Mouse (Mus musculus): ENCODE data around the gene Spib. TPM values are rescaled to one million over a fixed set of nuclear protein-coding genes. Genes with fewer than 3 reads are reported as not detected.

The Spib gene
- polyA plus RNA-seq, 1 experiment, result 0.08 TPM

- H3K4me3 ChIP-seq (replicated peaks), result peak overlapping the region; percentile 84
- TF ChIP-seq GATA1 (IDR thresholded peaks at IDR 0.05; ENCODE audit: low read length) (no peak), TAL1 (IDR thresholded peaks at IDR 0.05; ENCODE audit: low read length) (no peak; the same call in 2 of the 3 replicates)
- H3K4me1 ChIP-seq (ENCODE audit: control insufficient read depth), result peaks cover 65% of the 10 kb centered on the region
- peaks cover 17% of the 10 kb centered on the region for H3K27me3 ChIP-seq (ENCODE audit: control insufficient read depth)
- peaks cover 34% of the 10 kb centered on the region for H3K36me3 ChIP-seq (ENCODE audit: control insufficient read depth)
- no peaks in the 10 kb centered on the region for H3K9me3 ChIP-seq (ENCODE audit: control insufficient read depth, low read length)
Observed at GRCm38 (mm10) chr7:44496771-44497109, 35.1 kb downstream of the Spib start.

GRCm38 (mm10) chr7:44495992-44496770 lies 35.7 kb downstream of the Spib start, which contains the start of the genes Emc10 and Fam71e1:
Gene Emc10, minus strand, starts transcription at chr7:44496529.
Gene Fam71e1, plus strand, starts transcription at chr7:44496581.
- Histone ChIP-seq H3K9me3 (ENCODE audit: control insufficient read depth, low read length) (no peaks in the 10 kb centered on the region), H3K4me1 (ENCODE audit: control insufficient read depth) (peaks cover 62% of the 10 kb centered on the region), H3K4me3 (replicated peaks) (peak within 1 kb of the TSS; percentile 84), H3K36me3 (ENCODE audit: control insufficient read depth) (peaks cover 40% of the 10 kb centered on the region), H3K27me3 (ENCODE audit: control insufficient read depth) (peaks cover 17% of the 10 kb centered on the region)
- TF ChIP-seq TAL1 (IDR thresholded peaks at IDR 0.05; ENCODE audit: low read length) (peak; percentile 66), GATA1 (IDR thresholded peaks at IDR 0.05; ENCODE audit: low read length) (no peak)

GRCm38 (mm10) chr7:44495086-44495485 lies 36.8 kb downstream of the Spib start:
- Histone ChIP-seq H3K36me3 (ENCODE audit: control insufficient read depth) (peaks cover 50% of the 10 kb centered on the region), H3K4me3 (replicated peaks) (peak overlapping the region; percentile 84)

GRCm38 (mm10) chr7:44494681-44495080 lies 37.2 kb downstream of the Spib start:
- peaks cover 6% of the 10 kb centered on the region for H3K27me3 ChIP-seq (ENCODE audit: control insufficient read depth)
- no peak for TF ChIP-seq GATA1 (IDR thresholded peaks at IDR 0.05; ENCODE audit: low read length)
- no peak for TF ChIP-seq TAL1 (IDR thresholded peaks at IDR 0.05; ENCODE audit: low read length)
- H3K36me3 ChIP-seq (ENCODE audit: control insufficient read depth), result peaks cover 55% of the 10 kb centered on the region
- peak overlapping the region; percentile 84 for H3K4me3 ChIP-seq (replicated peaks)
- peaks cover 62% of the 10 kb centered on the region for H3K4me1 ChIP-seq (ENCODE audit: control insufficient read depth)
- H3K9me3 ChIP-seq (ENCODE audit: control insufficient read depth, low read length), result no peaks in the 10 kb centered on the region

More at GRCm38 (mm10) chr7:44495086-44495485, 36.8 kb downstream of the Spib start:
- no peaks in the 10 kb centered on the region for H3K9me3 ChIP-seq (ENCODE audit: control insufficient read depth, low read length)
- peaks cover 10% of the 10 kb centered on the region for H3K27me3 ChIP-seq (ENCODE audit: control insufficient read depth)
- peaks cover 64% of the 10 kb centered on the region for H3K4me1 ChIP-seq (ENCODE audit: control insufficient read depth)
- no peak for TF ChIP-seq GATA1 (IDR thresholded peaks at IDR 0.05; ENCODE audit: low read length)
- no peak for TF ChIP-seq TAL1 (IDR thresholded peaks at IDR 0.05; ENCODE audit: low read length)

GRCm38 (mm10) chr7:44492166-44492826 lies 39.6 kb downstream of the Spib start:
- Histone ChIP-seq H3K4me1 (ENCODE audit: control insufficient read depth) (peaks cover 58% of the 10 kb centered on the region), H3K9me3 (ENCODE audit: control insufficient read depth, low read length) (no peaks in the 10 kb centered on the region), H3K27me3 (ENCODE audit: control insufficient read depth) (no peaks in the 10 kb centered on the region), H3K36me3 (ENCODE audit: control insufficient read depth) (peaks cover 73% of the 10 kb centered on the region), H3K4me3 (replicated peaks) (no peak overlapping the region)
- no peak for TF ChIP-seq TAL1 (IDR thresholded peaks at IDR 0.05; ENCODE audit: low read length)
- TF ChIP-seq GATA1 (IDR thresholded peaks at IDR 0.05; ENCODE audit: low read length), result no peak

GRCm38 (mm10) chr7:44491391-44491790 lies 40.5 kb downstream of the Spib start:
- Histone ChIP-seq H3K4me1 (ENCODE audit: control insufficient read depth) (peaks cover 56% of the 10 kb centered on the region), H3K36me3 (ENCODE audit: control insufficient read depth) (peaks cover 82% of the 10 kb centered on the region), H3K9me3 (ENCODE audit: control insufficient read depth, low read length) (no peaks in the 10 kb centered on the region), H3K27me3 (ENCODE audit: control insufficient read depth) (no peaks in the 10 kb centered on the region), H3K4me3 (replicated peaks) (no peak overlapping the region)
- no peak for TF ChIP-seq TAL1 (IDR thresholded peaks at IDR 0.05; ENCODE audit: low read length)
- no peak for TF ChIP-seq GATA1 (IDR thresholded peaks at IDR 0.05; ENCODE audit: low read length)

GRCm38 (mm10) chr7:44490281-44490680 lies 41.6 kb downstream of the Spib start:
- H3K4me3 ChIP-seq (replicated peaks), result no peak overlapping the region

GRCm38 (mm10) chr7:44488545-44488944 lies 43.3 kb downstream of the Spib start:
- H3K4me3 ChIP-seq (replicated peaks), result no peak overlapping the region
- no peaks in the 10 kb centered on the region for H3K27me3 ChIP-seq (ENCODE audit: control insufficient read depth)
- peaks cover 87% of the 10 kb centered on the region for H3K36me3 ChIP-seq (ENCODE audit: control insufficient read depth)
- TF ChIP-seq GATA1 (IDR thresholded peaks at IDR 0.05; ENCODE audit: low read length) (no peak), TAL1 (IDR thresholded peaks at IDR 0.05; ENCODE audit: low read length) (no peak)
- H3K9me3 ChIP-seq (ENCODE audit: control insufficient read depth, low read length), result peaks cover 6% of the 10 kb centered on the region
- H3K4me1 ChIP-seq (ENCODE audit: control insufficient read depth), result peaks cover 54% of the 10 kb centered on the region

More at GRCm38 (mm10) chr7:44490281-44490680, 41.6 kb downstream of the Spib start:
- TF ChIP-seq GATA1 (IDR thresholded peaks at IDR 0.05; ENCODE audit: low read length) (no peak), TAL1 (IDR thresholded peaks at IDR 0.05; ENCODE audit: low read length) (no peak)
- Histone ChIP-seq H3K9me3 (ENCODE audit: control insufficient read depth, low read length) (no peaks in the 10 kb centered on the region), H3K4me1 (ENCODE audit: control insufficient read depth) (peaks cover 53% of the 10 kb centered on the region), H3K36me3 (ENCODE audit: control insufficient read depth) (peaks cover 86% of the 10 kb centered on the region), H3K27me3 (ENCODE audit: control insufficient read depth) (no peaks in the 10 kb centered on the region)

- no peak for TF ChIP-seq TAL1 (IDR thresholded peaks at IDR 0.05; ENCODE audit: low read length)
- no peak for TF ChIP-seq GATA1 (IDR thresholded peaks at IDR 0.05; ENCODE audit: low read length)
- Histone ChIP-seq H3K4me3 (replicated peaks) (no peak overlapping the region), H3K9me3 (ENCODE audit: control insufficient read depth, low read length) (peaks cover 6% of the 10 kb centered on the region), H3K27me3 (ENCODE audit: control insufficient read depth) (no peaks in the 10 kb centered on the region), H3K36me3 (ENCODE audit: control insufficient read depth) (peaks cover 83% of the 10 kb centered on the region), H3K4me1 (ENCODE audit: control insufficient read depth) (peaks cover 54% of the 10 kb centered on the region)
Observed at GRCm38 (mm10) chr7:44487936-44488335, 43.9 kb downstream of the Spib start.
